Mouse (Mus musculus): ENCODE measurements at regions not wholly inside any gene's neighbourhood (a gene's known extent, or its start where the extent isn't known, plus 50 kb on each side); places are given as distances from the start of the nearest gene placed in this dataset.

DNA sequence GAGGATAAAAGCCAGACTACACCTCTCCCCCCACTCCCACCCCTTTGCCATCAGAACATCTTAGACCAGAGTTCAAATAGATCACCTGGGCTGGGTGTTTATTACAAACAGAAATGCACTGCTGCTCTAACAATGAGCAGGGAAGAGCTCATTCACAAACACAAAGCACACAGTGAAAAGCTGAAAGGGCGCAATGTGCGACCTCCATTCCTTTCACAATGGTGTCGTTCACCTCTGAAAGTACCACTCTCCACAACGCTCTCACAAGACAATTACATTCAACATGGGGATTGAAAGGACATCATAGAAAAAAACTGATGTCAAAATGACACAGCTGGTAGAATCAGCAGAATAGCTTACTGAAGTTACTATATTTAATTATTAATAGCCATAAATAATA lies 426.8 kb downstream of the Fat4 start:
- WGBS = 40% methylated on average over 4 of the region's 4 CpGs
- H3K9ac ChIP-seq (replicated peaks) = no peak overlapping the region

DNA sequence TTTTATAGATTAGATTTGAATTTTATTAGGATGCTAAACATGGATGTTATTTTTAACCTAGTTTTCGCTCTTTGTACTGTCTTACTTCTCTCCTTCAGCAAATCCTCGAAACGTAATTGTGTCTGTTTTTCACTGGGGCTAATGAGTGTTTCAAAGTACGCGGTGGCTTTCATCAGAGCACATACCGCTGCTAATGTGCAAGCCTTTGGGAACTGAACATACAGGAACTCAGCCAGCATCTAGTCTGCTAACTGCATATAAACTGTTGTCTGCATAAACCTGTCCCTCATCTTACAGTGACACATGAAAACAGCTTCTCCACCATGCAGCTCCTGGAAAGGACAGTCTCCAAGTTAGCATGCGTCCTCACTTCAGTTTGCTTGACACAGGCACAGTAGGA lies 434.1 kb downstream of the Fat4 start:
- no peak overlapping the region for H3K4me2 ChIP-seq
- no peaks in the 10 kb centered on the region for H3K27me3 ChIP-seq (replicated peaks)
- no peak overlapping the region for H3K27ac ChIP-seq (replicated peaks)
- no peak overlapping the region for H3K4me3 ChIP-seq (replicated peaks)
- no peaks in the 10 kb centered on the region for H3K36me3 ChIP-seq
- ATAC-seq (ENCODE audit: low FRiP score) = no peak
- H3K9ac ChIP-seq (replicated peaks) = no peak overlapping the region
- no peaks in the 10 kb centered on the region for H3K9me3 ChIP-seq (replicated peaks)
- 52% methylated on average over 7 of the region's 7 CpGs for WGBS
- peaks cover 3% of the 10 kb centered on the region; the same call in 1 of the 2 replicates for H3K4me1 ChIP-seq

More for the DNA sequence above, 426.8 kb downstream of the Fat4 start:
- no peaks in the 10 kb centered on the region for H3K9me3 ChIP-seq (replicated peaks)
- no peak overlapping the region for H3K4me3 ChIP-seq (replicated peaks)
- H3K27ac ChIP-seq (replicated peaks) = no peak overlapping the region
- ATAC-seq (ENCODE audit: low FRiP score) = no peak
- no peaks in the 10 kb centered on the region for H3K27me3 ChIP-seq (replicated peaks)
- no peaks in the 10 kb centered on the region for H3K36me3 ChIP-seq
- H3K4me2 ChIP-seq = no peak overlapping the region
- H3K4me1 ChIP-seq = no peaks in the 10 kb centered on the region

DNA sequence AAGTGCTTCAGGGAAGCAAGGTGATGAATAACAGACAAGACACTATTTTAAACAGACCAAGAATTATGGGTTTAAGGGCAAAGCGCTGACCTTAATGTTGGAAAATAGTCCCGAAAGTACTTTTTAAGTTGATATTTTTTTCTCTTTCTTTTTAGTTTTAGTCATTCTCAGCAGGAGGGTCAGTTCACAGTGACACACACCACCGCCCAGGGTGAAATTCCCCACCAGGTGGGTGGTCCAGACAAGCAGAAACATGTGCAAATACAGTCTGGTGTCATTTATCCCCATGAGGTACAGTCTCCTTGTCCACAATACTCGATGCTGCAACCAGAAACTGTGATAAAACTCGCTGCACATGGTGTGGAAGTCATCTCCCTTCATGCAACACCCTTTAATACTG lies 435.5 kb downstream of the Fat4 start:
- no peak overlapping the region for H3K27ac ChIP-seq (replicated peaks)
- H3K4me3 ChIP-seq (replicated peaks) = no peak overlapping the region
- H3K4me1 ChIP-seq = peaks cover 3% of the 10 kb centered on the region; the same call in 1 of the 2 replicates
- no peak for ATAC-seq (ENCODE audit: low FRiP score)
- no peak overlapping the region for H3K9ac ChIP-seq (replicated peaks)
- no peaks in the 10 kb centered on the region for H3K36me3 ChIP-seq
- H3K9me3 ChIP-seq (replicated peaks) = no peaks in the 10 kb centered on the region
- H3K4me2 ChIP-seq = no peak overlapping the region
- no peaks in the 10 kb centered on the region for H3K27me3 ChIP-seq (replicated peaks)
- 67% methylated on average over 5 of the region's 5 CpGs for WGBS

DNA sequence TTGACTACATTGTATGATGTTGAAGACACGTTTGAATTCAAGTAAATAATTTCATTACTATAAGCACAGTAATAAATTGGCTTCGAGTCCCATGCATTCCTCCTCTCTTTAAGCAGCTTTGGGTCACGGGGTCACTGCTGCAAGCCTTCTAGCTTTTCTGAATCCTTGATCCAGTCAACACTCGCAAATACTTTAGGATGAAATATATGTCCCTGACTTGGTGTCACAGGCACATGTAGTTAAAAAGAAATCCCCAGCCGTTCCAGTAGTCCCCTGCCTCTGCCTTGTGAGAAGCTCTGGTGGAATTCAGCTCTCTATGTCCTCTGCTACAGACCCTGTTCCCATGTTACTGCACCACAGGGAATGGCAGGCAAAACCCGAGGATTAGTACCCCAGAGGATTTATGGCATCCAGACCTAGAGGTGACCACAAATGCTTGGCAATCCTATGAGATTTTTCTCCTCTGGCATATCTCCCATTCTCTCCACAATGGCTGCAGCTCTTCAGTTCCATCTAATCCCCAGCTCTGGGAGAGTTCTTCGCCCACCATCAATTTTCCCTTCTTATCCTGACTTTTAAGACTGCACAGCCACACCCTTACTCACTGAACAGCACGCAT lies 449.0 kb downstream of the Fat4 start:
- Histone ChIP-seq H3K4me2 (no peak overlapping the region), H3K9me3 (replicated peaks) (no peaks in the 10 kb centered on the region), H3K9ac (replicated peaks) (no peak overlapping the region), H3K36me3 (no peaks in the 10 kb centered on the region), H3K27ac (replicated peaks) (no peak overlapping the region), H3K4me3 (replicated peaks) (no peak overlapping the region), H3K4me1 (no peaks in the 10 kb centered on the region), H3K27me3 (replicated peaks) (no peaks in the 10 kb centered on the region)
- ATAC-seq (ENCODE audit: low FRiP score) = no peak
- WGBS = 58% methylated on average over 8 of the region's 8 CpGs

DNA sequence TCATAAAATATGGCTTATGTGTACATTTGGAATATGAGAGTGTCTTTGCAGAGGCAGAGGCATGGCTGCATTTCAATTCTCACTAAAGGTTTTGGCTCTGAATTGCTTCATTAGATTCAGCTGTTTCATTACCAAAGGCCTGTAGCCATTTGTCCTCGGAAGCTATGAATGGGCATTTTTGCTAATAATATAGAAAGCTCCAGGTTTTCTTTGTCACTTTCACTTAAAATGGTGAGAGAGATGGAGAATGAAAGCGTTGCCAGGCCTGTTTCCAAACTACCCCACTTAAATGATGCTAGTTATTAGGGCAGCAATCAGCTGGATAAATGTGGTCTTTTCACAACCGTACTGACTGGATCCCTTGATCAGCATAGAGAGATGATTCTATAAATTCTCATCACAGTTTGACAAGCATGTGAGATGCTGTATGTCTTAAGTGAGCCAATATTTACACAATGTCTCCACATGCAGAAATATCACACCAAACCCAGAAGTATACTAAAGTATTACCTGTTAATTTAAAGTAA lies 454.5 kb downstream of the Fat4 start:
- Histone ChIP-seq H3K9ac (replicated peaks) (no peak overlapping the region), H3K4me3 (replicated peaks) (no peak overlapping the region)
- WGBS = 64% methylated on average over 3 of the region's 3 CpGs

DNA sequence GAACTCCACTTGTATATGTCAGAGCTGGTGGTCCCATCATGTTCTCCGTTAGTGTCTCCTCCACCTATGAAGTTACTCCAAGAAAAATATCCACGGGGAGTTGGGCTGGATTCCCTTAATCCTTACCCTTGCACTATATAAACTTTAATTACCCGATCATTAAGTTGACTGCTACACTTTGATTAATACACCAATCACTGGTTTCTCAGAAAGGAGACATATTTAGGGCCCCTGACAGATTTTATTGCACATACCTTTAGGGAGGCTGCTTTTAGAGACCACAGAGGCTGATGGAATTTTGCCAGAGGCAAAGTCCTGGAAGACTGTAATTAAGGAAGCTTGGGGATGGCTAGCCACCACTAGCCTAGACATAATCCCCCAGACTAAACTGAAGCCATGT lies 457.3 kb downstream of the Fat4 start:
- H3K27ac ChIP-seq (replicated peaks) = no peak overlapping the region
- no peak overlapping the region for H3K9ac ChIP-seq (replicated peaks)
- 60% methylated on average over 3 of the region's 3 CpGs for WGBS
- H3K4me3 ChIP-seq (replicated peaks) = no peak overlapping the region
- no peaks in the 10 kb centered on the region for H3K36me3 ChIP-seq
- H3K4me2 ChIP-seq = no peak overlapping the region
- H3K9me3 ChIP-seq (replicated peaks) = no peaks in the 10 kb centered on the region
- no peaks in the 10 kb centered on the region for H3K27me3 ChIP-seq (replicated peaks)
- no peaks in the 10 kb centered on the region for H3K4me1 ChIP-seq
- no peak for ATAC-seq (ENCODE audit: low FRiP score)

More for the DNA sequence above, 454.5 kb downstream of the Fat4 start:
- Histone ChIP-seq H3K36me3 (no peaks in the 10 kb centered on the region), H3K27ac (replicated peaks) (no peak overlapping the region), H3K27me3 (replicated peaks) (no peaks in the 10 kb centered on the region), H3K9me3 (replicated peaks) (no peaks in the 10 kb centered on the region), H3K4me2 (no peak overlapping the region), H3K4me1 (no peaks in the 10 kb centered on the region)
- no peak for ATAC-seq (ENCODE audit: low FRiP score)

DNA sequence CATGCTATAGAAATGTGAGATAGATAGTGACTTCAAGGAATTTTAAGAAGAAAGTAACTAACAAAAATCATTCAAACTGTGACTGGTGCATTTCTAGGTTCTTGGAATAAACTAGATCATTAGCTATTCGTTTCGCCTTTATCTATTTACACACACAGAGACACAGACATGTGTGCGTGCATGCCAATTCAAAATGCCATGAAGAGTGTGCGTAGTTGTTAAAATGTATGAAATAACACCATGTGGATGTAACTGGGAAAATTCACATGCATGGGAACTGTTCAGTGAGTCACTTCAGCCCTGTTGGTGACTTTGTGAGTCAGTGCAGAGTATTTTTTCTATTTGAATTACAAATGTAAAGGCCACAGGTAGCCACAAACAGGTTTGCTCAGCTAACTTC lies 460.8 kb downstream of the Fat4 start:
- no peaks in the 10 kb centered on the region for H3K36me3 ChIP-seq
- no peak overlapping the region for H3K4me2 ChIP-seq
- H3K27me3 ChIP-seq (replicated peaks) = no peaks in the 10 kb centered on the region
- H3K4me1 ChIP-seq = no peaks in the 10 kb centered on the region
- no peak overlapping the region for H3K9ac ChIP-seq (replicated peaks)
- H3K4me3 ChIP-seq (replicated peaks) = no peak overlapping the region
- no peak overlapping the region for H3K27ac ChIP-seq (replicated peaks)
- 97% methylated on average over 4 of the region's 4 CpGs for WGBS
- no peaks in the 10 kb centered on the region for H3K9me3 ChIP-seq (replicated peaks)
- ATAC-seq (ENCODE audit: low FRiP score) = no peak

DNA sequence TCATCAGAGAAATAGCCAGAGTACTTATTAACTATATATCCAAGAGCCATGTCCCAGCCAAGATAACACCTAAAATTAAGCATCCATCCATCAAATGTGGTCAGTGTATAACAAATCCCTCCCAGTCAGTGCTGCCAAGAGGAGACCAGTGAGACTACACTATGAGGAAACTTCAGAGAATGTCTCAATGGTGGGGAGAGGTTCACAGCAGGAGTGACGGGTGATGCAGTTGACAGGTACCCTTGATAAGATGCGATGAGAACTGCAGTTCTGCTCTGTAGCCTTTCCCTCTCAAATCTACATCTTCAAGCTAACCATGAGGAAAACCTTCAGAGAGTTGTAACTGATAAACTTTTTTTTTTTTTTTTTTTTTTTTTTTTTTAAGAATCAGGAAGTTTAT lies 470.3 kb downstream of the Fat4 start:
- no peaks in the 10 kb centered on the region for H3K4me1 ChIP-seq
- no peaks in the 10 kb centered on the region for H3K27me3 ChIP-seq (replicated peaks)
- no peaks in the 10 kb centered on the region for H3K36me3 ChIP-seq
- H3K27ac ChIP-seq (replicated peaks) = no peak overlapping the region
- H3K9me3 ChIP-seq (replicated peaks) = peaks cover 2% of the 10 kb centered on the region; the same call in 1 of the 2 replicates
- no peak overlapping the region for H3K9ac ChIP-seq (replicated peaks)
- WGBS = 90% methylated on average over 2 of the region's 2 CpGs
- H3K4me3 ChIP-seq (replicated peaks) = no peak overlapping the region
- H3K4me2 ChIP-seq = no peak overlapping the region
- no peak for ATAC-seq (ENCODE audit: low FRiP score)

DNA sequence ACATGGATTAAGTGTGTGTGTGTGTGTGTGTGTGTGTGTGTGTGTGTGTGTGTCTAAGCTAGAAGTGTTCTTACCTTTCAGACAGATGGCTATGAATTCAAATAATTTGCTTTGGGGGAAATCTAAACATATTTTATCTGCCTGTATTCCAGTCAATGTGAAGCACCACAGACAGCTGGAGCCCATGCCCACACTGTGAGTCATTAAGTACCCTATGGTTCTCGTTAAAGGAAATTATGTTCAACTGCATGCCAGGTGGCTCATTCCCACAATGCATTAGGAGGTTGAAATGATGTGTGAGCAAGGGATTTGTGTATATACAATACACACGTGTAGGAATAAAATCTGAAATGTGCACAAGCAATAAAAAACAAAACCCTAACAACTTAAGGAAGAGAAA lies 473.5 kb downstream of the Fat4 start:
- H3K27ac ChIP-seq (replicated peaks) = no peak overlapping the region; the same call in 1 of the 2 replicates
- ATAC-seq (ENCODE audit: low FRiP score) = peak; percentile 73; the same call in 1 of the 2 replicates
- 33% methylated on average over 2 of the region's 2 CpGs for WGBS

DNA sequence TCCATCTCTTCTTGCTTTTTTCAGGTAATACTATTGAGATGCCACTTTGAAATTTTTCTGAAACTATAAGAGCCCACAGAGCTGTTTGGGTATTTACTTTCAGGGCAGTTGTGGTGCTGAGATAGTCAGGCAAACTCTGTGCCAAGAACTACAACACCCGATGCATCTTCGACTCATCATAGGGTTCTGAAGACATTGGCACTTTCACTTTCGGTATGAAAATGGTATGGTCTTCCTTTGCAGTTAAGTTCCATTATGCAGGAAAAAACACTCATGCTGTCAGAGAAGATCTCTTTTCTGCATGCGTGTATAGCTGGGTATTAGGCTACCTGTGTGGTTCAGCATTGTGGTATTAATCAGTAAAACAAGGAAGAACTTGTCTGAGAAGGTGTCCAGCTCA lies 484.2 kb downstream of the Fat4 start:
- H3K4me3 ChIP-seq (replicated peaks) = no peak overlapping the region
- no peaks in the 10 kb centered on the region for H3K4me1 ChIP-seq
- H3K4me2 ChIP-seq = no peak overlapping the region
- 92% methylated on average over 4 of the region's 4 CpGs for WGBS
- no peaks in the 10 kb centered on the region for H3K9me3 ChIP-seq (replicated peaks)
- no peaks in the 10 kb centered on the region for H3K36me3 ChIP-seq
- ATAC-seq (ENCODE audit: low FRiP score) = no peak
- no peak overlapping the region for H3K9ac ChIP-seq (replicated peaks)
- no peaks in the 10 kb centered on the region for H3K27me3 ChIP-seq (replicated peaks)
- H3K27ac ChIP-seq (replicated peaks) = no peak overlapping the region

More for the DNA sequence above, 473.5 kb downstream of the Fat4 start:
- H3K27me3 ChIP-seq (replicated peaks) = no peaks in the 10 kb centered on the region
- H3K4me2 ChIP-seq = no peak overlapping the region
- H3K4me1 ChIP-seq = no peaks in the 10 kb centered on the region
- H3K9ac ChIP-seq (replicated peaks) = no peak overlapping the region
- H3K4me3 ChIP-seq (replicated peaks) = no peak overlapping the region
- no peaks in the 10 kb centered on the region for H3K36me3 ChIP-seq
- peaks cover 4% of the 10 kb centered on the region; the same call in 1 of the 2 replicates for H3K9me3 ChIP-seq (replicated peaks)

DNA sequence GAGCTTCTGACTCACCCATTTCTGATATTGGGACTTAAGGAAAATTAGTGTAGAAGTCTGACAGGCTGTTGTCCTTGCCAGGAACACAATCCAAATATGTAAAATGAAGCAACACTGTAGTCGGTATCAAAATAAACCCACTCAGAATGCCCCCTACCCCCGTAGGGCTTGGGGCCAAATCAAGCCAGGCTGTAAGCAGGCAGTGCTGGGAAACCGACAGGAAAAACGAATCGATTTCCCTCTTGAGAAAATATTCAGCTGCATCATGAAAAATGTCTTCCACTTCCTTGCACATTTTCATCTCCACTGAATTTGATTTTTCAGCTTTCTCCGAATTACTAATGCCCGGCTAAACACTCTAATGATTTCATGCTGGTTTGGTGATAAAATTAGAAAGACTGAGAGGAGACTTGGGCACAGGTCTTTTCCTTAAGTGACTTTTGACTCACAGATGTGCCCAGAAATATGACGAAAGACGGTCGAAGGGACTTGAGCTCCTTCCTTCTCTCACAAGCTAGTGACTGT lies 485.7 kb downstream of the Fat4 start:
- Histone ChIP-seq H3K9me3 (replicated peaks) (no peaks in the 10 kb centered on the region), H3K4me3 (replicated peaks) (no peak overlapping the region), H3K9ac (replicated peaks) (no peak overlapping the region), H3K27me3 (replicated peaks) (no peaks in the 10 kb centered on the region), H3K4me1 (no peaks in the 10 kb centered on the region), H3K36me3 (no peaks in the 10 kb centered on the region), H3K4me2 (no peak overlapping the region), H3K27ac (replicated peaks) (no peak overlapping the region)
- 76% methylated on average over 10 of the region's 10 CpGs for WGBS
- ATAC-seq (ENCODE audit: low FRiP score) = no peak

DNA sequence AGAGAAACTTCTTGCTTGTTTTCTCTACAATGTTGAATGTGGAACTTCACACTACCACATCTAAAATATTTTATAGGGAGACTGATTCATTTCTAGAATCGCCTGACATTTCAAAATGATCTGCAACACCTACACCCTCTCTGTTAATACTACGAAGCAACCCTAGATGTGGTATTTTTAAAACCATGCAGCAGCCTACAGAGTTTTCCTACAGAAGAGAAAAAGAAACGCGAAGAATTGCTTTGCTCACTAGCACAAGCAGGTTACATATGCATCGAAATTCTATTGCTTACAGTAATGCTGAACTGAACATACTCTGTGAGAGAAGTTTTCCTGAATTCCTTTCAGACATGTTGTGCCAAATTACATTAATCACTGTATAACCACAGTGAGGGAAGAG lies 488.7 kb downstream of the Fat4 start:
- WGBS = 96% methylated on average over 5 of the region's 5 CpGs
- no peak overlapping the region for H3K4me3 ChIP-seq (replicated peaks)
- no peak for ATAC-seq (ENCODE audit: low FRiP score)

More for the DNA sequence above, 488.7 kb downstream of the Fat4 start:
- Histone ChIP-seq H3K27me3 (replicated peaks) (no peaks in the 10 kb centered on the region), H3K27ac (replicated peaks) (no peak overlapping the region), H3K4me1 (no peaks in the 10 kb centered on the region), H3K4me2 (no peak overlapping the region), H3K36me3 (no peaks in the 10 kb centered on the region), H3K9me3 (replicated peaks) (no peaks in the 10 kb centered on the region), H3K9ac (replicated peaks) (no peak overlapping the region)
